Mouse (Mus musculus) lung, postnatal 10 days (tissue): ENCODE data around the gene Adad1.

Experiments
- DNase-seq: peaks from one replicate; pipeline ENCODE4 v3.0.0; 2021

Gene Adad1

DNA sequence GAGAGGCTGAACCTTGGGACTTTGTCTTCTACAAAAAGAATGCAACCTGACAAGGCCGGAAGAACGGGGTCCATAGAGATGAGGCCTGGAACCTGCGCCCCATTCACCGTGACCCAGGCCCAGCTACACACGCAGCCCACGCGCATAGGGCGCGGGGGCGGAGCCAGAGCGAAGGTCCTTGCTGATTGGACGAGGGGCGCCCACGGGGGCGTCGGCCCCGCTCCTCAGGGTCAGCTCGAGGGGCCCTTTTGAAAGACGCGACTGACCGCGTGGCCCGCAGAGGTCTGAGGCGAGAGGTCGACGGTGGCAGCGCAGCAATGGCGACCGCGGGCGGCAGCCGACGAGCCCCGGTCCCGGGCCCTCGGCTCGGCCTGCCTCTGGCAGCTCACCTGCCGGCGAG, at the start of gene Adad1:
Gene Adad1 (plus strand): TSS at position 122 of the 400 bp plus-strand sequence.
- no peak for DNase-seq

- DNase-seq = no peak
Observed at GRCm38 (mm10) chr3:37037979-37038378, 25.3 kb upstream of the Adad1 start.

DNA sequence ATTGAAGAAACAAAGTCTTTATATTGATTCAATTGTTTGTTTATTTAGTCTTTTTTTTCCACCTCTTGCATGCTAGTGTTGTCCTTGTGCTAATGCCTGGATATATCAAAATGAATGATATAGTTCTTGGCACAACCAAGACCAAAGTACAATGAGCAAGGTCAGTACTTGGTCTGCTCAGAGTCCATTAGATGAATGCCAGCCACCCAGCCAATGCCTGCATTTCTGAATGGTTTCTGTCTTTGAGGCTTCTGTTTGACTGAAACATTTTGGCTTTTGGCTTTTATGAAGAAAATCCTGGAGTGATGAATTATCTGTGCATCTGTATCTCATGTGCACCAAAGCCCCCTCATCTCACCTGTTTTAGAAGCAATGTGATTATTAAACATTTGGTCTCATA, 23.5 kb upstream of the Adad1 start:
- DNase-seq = no peak

DNA sequence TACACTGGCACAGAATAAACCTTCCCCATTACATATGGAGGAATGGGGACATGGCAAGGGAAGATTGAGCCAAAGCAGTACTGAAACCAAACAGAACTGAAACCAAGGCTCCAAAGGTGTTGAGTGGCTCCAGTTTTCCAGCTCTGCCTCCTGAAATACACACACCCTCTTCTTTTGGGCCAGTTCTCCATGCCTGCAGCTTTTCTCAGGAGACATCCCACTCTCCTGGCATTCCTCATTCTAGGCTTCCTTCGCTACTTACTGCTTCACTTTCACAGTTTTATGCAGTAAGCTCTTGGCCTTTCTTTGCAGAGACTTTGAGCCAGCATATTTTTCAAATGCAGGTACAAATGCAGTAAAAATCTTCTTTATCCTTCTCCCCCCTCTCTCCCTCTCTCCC, 11.8 kb upstream of the Adad1 start:
- no peak for DNase-seq

DNA sequence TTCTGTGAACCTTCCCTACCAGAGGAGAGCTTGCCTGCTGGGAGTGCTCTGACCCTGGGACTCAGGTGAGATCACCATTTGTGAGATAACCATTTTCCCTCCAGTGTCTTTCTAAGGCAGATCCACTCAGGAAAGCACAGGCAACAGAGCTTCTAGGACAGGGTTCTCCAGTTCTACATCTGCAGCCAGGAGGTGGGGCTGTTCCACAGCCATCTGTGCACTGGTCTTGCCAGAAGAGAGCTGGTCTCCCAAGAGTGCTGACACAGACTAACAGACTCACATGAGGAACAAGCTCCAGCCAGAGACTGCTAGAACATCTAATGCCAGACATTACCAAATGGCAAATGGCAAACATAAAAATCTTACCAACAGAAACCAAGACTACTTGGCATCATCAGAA, 9.9 kb downstream of the Adad1 start:
- peak; percentile 77 for DNase-seq

- no peak for DNase-seq
Observed at GRCm38 (mm10) chr3:37084860-37085259, 21.5 kb downstream of the Adad1 start.

DNA sequence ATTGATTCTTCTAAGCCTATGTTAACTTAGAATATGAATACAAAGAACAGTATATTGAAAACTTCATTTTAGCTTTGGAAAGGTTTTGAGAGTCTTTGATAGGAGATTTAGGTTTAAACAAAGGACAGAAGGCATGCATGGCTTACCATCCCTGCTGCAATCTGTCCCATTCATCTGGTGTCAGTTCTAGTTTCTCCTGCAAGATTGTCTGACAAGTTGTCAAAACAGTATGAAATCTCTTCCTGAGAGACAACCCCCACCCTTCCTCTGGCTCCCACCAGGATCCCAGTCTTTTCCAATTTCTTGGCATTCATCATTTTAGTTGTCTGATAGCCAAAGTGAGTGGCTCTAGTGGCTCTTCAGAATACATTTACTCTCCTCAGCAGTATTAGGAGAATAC, 27.4 kb downstream of the Adad1 start:
- DNase-seq = no peak

DNA sequence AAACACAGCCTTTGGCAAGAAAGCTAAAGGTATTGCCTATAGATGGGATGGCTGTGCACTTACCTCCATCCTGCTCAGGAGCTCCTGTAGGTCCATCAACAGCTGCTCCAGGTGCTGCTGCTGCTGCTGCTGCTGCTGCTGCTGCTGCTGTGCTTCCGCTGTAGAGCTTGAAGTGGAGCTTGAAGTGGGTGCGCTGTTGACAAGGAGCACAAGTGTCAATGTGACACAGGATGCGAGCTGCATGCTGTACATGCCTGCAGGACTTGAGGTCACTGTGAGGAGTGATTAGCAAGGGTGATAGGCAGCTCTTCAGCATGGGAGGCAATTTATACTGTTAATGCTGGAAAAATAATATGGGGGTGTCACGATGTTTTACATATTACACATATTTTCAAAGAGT, 62.3 kb downstream of the Adad1 start, which contains the start of gene Il2:
Gene Il2 (minus strand): TSS at position 305 of the 400 bp plus-strand sequence.
- no peak for DNase-seq

GRCm38 (mm10) chr3:37126162-37126561, 62.8 kb downstream of the Adad1 start:
- DNase-seq = no peak

- DNase-seq = peak; percentile 53
Observed at GRCm38 (mm10) chr3:37128269-37128668, 64.9 kb downstream of the Adad1 start.

- peak; percentile 28 for DNase-seq
Observed at GRCm38 (mm10) chr3:37129063-37129462, 65.7 kb downstream of the Adad1 start.

GRCm38 (mm10) chr3:37137231-37137630, 73.9 kb downstream of the Adad1 start:
- no peak for DNase-seq

DNA sequence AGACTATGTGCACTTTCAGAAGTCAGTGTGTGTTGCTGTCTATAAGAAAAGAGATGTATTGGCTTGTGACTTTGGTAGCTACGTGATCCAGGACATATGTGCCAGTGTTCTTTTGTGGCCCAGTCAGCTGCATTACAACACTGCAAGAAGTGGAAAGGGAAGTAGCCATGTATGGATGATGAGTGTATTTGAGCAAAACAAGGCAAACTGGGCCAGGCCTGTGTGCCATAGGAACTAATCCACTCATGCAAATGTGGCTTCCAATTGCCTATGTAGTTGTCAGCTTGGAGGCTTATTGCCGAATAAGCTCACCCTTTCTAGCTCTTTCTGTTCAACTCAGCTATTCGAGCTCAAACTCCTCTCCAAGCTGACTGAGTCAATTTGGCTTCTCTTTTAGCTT, 75.9 kb downstream of the Adad1 start:
- no peak for DNase-seq

- DNase-seq = no peak
Observed at GRCm38 (mm10) chr3:37140168-37140906, 77.0 kb downstream of the Adad1 start.

DNA sequence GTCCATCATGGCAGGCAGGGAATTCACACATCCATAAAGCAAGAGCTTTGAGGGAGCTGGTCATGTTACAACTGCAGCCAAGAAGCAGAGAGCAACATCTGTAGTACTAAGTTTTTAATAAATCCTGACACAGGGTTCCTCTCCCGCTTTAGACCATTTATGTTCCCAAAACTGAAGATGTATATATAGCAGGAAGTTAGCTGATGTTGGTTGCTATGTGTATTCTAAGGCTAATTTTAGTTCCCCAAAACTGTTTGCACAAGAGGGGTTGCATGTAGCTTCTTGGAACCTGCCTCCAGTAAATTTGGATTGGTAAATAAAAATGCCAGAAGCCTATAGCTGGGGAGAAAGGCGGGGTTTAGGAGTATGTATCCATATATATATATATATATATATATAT, 78.5 kb downstream of the Adad1 start:
- no peak for DNase-seq

DNA sequence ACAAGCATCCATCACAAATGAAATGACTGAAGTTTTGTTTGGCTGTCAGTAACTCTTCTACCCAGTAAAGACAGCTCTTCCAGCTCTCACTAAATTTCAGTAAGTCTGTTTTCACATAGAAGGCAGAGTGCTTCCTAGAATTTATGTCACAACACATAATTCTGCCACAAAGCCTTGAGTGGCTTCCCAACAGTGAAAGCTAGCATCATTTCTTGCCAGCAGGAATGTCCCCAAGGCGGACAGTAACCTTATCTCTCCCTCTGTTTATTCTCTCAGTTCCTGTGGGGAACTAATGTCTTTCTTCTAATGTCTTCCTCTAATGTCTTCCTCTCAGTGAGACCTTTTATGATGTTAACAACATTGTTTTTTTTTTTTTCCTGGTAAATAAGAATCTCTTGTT, 81.7 kb downstream of the Adad1 start:
- DNase-seq = no peak

GRCm38 (mm10) chr3:37146406-37146805, 83.1 kb downstream of the Adad1 start:
- no peak for DNase-seq

DNA sequence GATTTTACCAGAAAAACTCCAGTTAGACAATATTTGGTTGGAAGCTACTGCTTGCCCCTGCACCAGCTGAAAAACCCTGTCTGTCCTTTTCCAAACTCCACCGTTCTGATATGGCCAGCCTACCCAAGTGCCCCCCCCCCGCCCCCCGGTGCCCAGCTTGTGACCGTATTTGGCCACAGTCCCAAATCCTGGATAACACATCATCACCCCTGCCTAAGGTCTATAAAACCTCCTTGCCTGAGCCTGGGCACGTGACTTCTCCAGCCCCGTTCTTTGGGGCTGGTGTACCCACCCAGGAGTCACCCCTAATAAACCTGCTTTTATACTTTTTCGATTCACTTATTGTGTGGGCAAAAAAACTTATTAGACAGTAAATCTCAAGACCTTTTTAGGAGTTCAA, 83.5 kb downstream of the Adad1 start:
- DNase-seq = no peak

DNA sequence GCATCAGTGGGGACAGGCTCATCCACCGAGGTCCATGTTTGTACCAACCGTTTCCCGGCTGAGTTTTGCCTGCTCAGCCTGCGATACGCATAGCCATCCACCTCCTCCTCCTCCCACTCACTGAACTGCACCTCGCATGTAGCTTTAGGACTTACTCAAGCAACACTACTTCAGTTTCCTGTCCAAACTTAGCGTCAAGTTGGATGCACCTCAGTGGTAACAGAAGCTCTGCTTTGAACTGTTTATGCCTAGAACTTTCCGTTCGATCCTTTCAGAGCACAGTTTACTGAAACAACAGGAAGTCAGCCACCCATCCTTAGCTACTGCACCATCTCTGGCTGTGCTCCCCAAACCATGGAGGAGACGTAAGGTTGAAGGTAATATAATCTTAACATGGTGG, 88.9 kb downstream of the Adad1 start:
- no peak for DNase-seq

GRCm38 (mm10) chr3:37153004-37153403, 89.7 kb downstream of the Adad1 start:
- no peak for DNase-seq

GRCm38 (mm10) chr3:37154396-37154795, 91.1 kb downstream of the Adad1 start:
- DNase-seq = no peak

DNA sequence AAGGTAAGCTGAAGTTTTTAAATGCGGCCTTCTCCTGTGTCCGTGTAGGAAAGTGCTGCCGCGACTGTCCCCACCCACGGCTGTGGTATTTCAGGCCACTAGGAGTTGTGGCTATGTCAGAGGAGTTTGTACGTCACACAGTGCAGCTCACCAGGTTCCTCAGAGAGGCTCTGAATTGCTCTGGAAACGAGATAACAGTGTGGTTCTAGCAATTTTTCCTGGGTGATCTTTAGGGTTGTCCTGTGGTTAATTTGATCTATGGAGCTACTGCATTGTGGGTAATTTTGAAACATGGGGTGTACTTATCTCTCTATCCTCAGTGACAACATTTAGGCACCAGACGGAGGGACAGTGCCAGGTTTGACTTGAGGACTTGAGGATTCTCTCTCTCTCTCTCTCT, 93.8 kb downstream of the Adad1 start:
- DNase-seq = no peak

GRCm38 (mm10) chr3:37158246-37158645, 94.9 kb downstream of the Adad1 start:
- DNase-seq = no peak

GRCm38 (mm10) chr3:37161096-37161495, 97.8 kb downstream of the Adad1 start:
- no peak for DNase-seq

GRCm38 (mm10) chr3:37169283-37169682, 106.0 kb downstream of the Adad1 start:
- no peak for DNase-seq
